Mouse (Mus musculus) forebrain, embryonic 15.5 days (tissue): ENCODE data around the gene Shank1. TPM values are rescaled to one million over a fixed set of nuclear protein-coding genes. Genes with fewer than 3 reads are reported as not detected.
"Not testable (repeated sequence)": the region's sequence is repeated elsewhere in the genome, so short reads cannot be mapped to it uniquely, and the experiment has no call there.

Source experiments
- ATAC-seq: fragments of 200-750 bp; cut with Nextera tagmentation; replicated peaks from 2 replicates; pipeline ENCODE4 v1.8.0; 2017; ENCODE audit warnings: mild to moderate bottlenecking, moderate TSS enrichment, moderate library complexity
- H3K27ac ChIP-seq: fragments of 300-500 bp; sonication (generic); replicated peaks from 2 replicates; pipeline ENCODE4 v1.5.1; 2015; ENCODE audit warnings: mild to moderate bottlenecking, inconsistent platforms
- H3K27me3 ChIP-seq: fragments of 300-500 bp; sonication (generic); 2 replicates; pipeline ENCODE4 v1.6.1; 2015; ENCODE audit warnings: inconsistent platforms
- H3K36me3 ChIP-seq: fragments of 300-500 bp; sonication (generic); 2 replicates; pipeline ENCODE4 v1.6.1; 2015; ENCODE audit warnings: mild to moderate bottlenecking, inconsistent platforms
- H3K4me1 ChIP-seq: fragments of 300-500 bp; sonication (generic); 2 replicates; pipeline ENCODE4 v1.6.1; 2015; ENCODE audit warnings: inconsistent platforms
- H3K4me2 ChIP-seq: fragments of 300-500 bp; sonication (generic); replicated peaks from 2 replicates; pipeline ENCODE4 v1.6.1; 2015; ENCODE audit warnings: mild to moderate bottlenecking, inconsistent platforms
- H3K4me3 ChIP-seq: fragments of 300-500 bp; sonication (generic); 2 replicates; pipeline ENCODE4 v1.5.1; 2015; ENCODE audit warnings: mild to moderate bottlenecking, inconsistent platforms
- H3K9ac ChIP-seq: fragments of 300-500 bp; sonication (generic); replicated peaks from 2 replicates; pipeline ENCODE4 v1.6.1; 2015; ENCODE audit warnings: mild to moderate bottlenecking, inconsistent platforms
- H3K9me3 ChIP-seq: fragments of 300-500 bp; sonication (generic); 2 replicates; pipeline ENCODE4 v1.6.1; 2016; ENCODE audit warnings: inconsistent platforms
- WGBS: fragments of 180-500 bp; shearing (Covaris S2); methylation state at CpG from one replicate; pipeline ENCODE4 v1.1.7; 2015; ENCODE audit warnings: mixed read lengths; 5-methylcytosine and 5-hydroxymethylcytosine counted together
- polyA plus RNA-seq: library from polyadenylated mRNA; unstranded; fragments of >200 nt; fragmentation: Nextera tagmentation; extraction: Ambion mirVana; gene quantifications from 2 replicates; pipeline ENCODE4 v1.2.1, GENCODE M21; 2015

Gene Shank1
- polyA plus RNA-seq, 1 experiment from 2014 or later = 22.0 TPM

DNA sequence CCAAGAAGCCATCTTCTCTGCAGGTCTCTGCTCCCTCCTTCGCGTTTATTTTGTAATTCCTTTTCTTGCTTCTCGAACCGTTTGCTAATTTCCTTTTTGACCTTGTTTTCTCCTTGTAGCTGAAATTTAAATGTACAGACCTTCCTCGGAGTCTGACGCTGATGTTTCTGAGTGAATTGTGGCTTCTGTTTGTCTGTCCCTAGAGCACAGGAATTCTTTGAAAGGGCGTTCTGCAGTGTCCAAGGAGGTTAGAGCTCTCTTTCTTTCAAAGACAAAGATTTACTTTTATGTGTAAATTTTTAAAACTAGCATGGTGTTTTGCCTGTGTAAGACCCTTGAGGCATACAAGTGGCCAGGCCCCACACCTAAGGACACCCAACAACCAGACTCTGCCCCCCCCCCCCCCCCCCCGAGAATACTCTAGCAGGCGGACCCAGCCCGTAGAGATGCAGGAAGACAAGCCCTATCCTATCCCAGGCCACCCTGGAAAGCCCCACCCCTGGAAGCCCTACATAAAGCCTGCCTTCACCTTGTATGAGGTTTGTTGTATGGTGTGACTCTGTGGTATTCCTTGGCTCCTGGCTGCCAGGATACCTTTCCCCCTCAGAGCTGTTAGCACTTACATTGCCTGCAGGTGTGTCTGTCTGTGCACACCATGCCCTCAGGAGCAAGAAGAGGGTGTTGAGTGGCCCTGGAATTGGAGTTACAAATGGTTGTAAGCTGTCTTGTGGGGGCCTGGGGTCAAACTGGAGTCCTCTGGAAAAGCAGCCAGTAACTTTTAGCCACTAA, 33.4 kb upstream of the Shank1 start:
- ATAC-seq = no peak

DNA sequence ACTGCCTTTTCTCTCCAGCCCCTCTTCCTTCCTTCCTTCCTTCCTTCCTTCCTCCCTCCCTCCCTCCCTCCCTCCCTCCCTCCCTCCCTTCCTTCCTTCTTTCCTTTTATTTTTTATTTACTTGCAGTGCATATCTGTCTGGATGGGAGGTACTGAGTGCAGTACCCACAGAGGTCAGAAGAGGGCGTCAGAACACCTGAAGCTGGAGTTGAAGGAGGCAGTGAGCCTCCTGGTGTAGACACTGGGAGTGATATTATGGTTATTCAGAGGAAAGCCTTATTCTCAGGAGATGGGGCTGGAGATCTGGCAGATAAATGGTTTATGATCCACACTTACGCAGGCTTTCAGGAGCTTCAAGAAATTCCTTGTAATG, 32.8 kb upstream of the Shank1 start:
- no peak overlapping the region for H3K9ac ChIP-seq
- H3K27ac ChIP-seq = no peak overlapping the region
- ATAC-seq = no peak
- no peaks in the 10 kb centered on the region for H3K4me1 ChIP-seq
- 46% methylated on average over 2 of the region's 2 CpGs for WGBS
- no peak overlapping the region for H3K4me3 ChIP-seq
- H3K9me3 ChIP-seq = no peaks in the 10 kb centered on the region
- no peak overlapping the region for H3K4me2 ChIP-seq
- H3K27me3 ChIP-seq = peaks cover 3% of the 10 kb centered on the region; the same call in 1 of the 2 replicates
- H3K36me3 ChIP-seq = no peaks in the 10 kb centered on the region

More for the DNA sequence above, 33.4 kb upstream of the Shank1 start:
- Histone ChIP-seq H3K4me1 (no peaks in the 10 kb centered on the region), H3K27me3 (peaks cover 3% of the 10 kb centered on the region; the same call in 1 of the 2 replicates), H3K36me3 (no peaks in the 10 kb centered on the region), H3K4me2 (no peak overlapping the region), H3K9ac (no peak overlapping the region), H3K4me3 (no peak overlapping the region), H3K9me3 (no peaks in the 10 kb centered on the region), H3K27ac (no peak overlapping the region)
- 68% methylated on average over 9 of the region's 10 CpGs for WGBS

DNA sequence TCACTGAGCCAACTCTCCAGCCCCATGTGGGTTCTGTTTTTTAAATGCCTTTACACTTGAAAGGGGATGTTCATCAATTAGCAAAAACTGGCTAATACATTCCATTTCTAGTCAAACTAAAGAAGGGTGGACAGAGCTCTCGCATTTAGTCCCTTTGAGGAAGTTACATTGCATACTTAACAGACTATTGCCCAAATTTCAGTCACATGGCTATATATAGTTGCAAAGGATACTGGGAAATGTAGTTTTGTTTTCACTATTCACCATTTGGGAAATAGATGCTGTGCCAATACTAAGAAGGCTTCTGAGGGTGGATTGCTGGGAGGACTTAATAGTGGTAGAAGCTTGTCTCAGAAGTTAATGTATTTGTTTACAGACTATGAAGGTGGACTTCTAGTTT, 29.1 kb upstream of the Shank1 start:
- Histone ChIP-seq H3K27me3 (no peaks in the 10 kb centered on the region), H3K4me3 (no peak overlapping the region), H3K36me3 (no peaks in the 10 kb centered on the region), H3K4me1 (no peaks in the 10 kb centered on the region), H3K27ac (no peak overlapping the region), H3K9ac (no peak overlapping the region), H3K4me2 (no peak overlapping the region), H3K9me3 (no peaks in the 10 kb centered on the region)
- WGBS = 53% methylated on average over 1 of the region's 1 CpGs
- no peak for ATAC-seq

DNA sequence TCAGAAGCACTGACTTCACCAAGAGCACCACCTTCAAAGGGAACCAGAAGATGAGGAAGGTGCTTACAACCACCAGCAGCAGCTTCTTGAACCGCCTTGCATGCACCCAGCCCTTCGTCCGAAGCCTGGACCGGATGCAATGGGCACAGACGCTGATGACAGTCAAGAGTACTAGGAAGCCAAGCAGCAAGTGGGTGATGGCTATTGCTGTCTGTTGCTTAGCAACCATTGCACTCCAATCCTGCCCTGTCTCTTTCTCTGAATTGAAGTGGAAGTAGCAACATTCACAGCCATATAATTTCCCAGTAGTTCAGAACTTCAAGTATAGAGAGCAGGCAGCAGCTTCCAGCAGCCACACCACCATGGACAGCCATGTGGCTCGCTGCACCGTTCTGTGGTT, 28.5 kb upstream of the Shank1 start:
- Histone ChIP-seq H3K4me2 (no peak overlapping the region), H3K4me3 (no peak overlapping the region), H3K9ac (no peak overlapping the region), H3K36me3 (no peaks in the 10 kb centered on the region), H3K9me3 (no peaks in the 10 kb centered on the region), H3K27ac (no peak overlapping the region), H3K27me3 (no peaks in the 10 kb centered on the region), H3K4me1 (no peaks in the 10 kb centered on the region)
- peak; percentile 19; the same call in 1 of the 2 replicates for ATAC-seq
- 77% methylated on average over 7 of the region's 7 CpGs for WGBS

DNA sequence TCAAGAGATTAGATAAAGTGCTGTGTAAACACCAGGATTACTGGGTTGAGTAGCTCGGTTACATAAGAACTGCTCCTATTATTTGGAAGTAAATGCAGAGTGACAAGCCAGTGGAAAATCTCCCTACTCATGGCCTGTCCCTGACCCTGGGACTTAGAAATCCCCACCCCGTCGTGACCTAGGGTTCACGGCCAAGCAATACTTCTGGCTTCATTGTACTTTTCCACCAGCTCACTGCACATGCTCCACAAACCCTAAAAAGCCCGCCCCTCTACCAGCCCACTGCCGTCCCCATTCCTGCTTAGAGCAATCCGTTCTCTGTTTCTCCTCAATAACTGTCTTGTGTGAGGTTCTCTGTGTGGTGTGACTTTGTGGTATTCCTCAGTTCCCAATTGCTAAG, 22.3 kb upstream of the Shank1 start:
- Histone ChIP-seq H3K9me3 (no peaks in the 10 kb centered on the region), H3K4me1 (no peaks in the 10 kb centered on the region), H3K27me3 (no peaks in the 10 kb centered on the region), H3K9ac (no peak overlapping the region), H3K27ac (no peak overlapping the region), H3K4me2 (no peak overlapping the region), H3K4me3 (no peak overlapping the region), H3K36me3 (no peaks in the 10 kb centered on the region)
- WGBS = 65% methylated on average over 7 of the region's 7 CpGs
- no peak for ATAC-seq

DNA sequence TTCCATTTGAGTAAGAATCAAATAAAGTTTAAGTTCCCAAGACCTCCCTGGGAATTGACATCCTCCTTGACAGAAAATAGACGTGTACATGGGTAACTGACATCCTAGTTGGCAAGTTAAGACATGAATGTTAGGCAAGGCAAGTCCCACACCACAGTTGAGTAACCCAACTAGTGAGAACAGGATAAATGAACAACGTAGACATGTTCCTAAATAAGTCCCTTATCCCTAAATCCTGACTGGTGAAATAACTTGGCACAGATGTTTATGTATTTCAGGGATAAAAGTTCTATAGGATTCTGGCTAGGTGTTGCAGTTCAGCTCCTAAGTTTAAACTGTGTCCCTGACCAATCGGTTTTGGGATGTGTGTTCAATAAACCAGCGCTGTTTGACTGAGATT, 19.1 kb upstream of the Shank1 start:
- no peak overlapping the region for H3K9ac ChIP-seq
- H3K4me1 ChIP-seq = no peaks in the 10 kb centered on the region
- no peak for ATAC-seq
- no peaks in the 10 kb centered on the region for H3K9me3 ChIP-seq
- H3K4me2 ChIP-seq = no peak overlapping the region
- no peaks in the 10 kb centered on the region for H3K27me3 ChIP-seq
- no peak overlapping the region for H3K4me3 ChIP-seq
- no peaks in the 10 kb centered on the region for H3K36me3 ChIP-seq
- H3K27ac ChIP-seq = no peak overlapping the region
- WGBS = 80% methylated on average over 4 of the region's 4 CpGs

DNA sequence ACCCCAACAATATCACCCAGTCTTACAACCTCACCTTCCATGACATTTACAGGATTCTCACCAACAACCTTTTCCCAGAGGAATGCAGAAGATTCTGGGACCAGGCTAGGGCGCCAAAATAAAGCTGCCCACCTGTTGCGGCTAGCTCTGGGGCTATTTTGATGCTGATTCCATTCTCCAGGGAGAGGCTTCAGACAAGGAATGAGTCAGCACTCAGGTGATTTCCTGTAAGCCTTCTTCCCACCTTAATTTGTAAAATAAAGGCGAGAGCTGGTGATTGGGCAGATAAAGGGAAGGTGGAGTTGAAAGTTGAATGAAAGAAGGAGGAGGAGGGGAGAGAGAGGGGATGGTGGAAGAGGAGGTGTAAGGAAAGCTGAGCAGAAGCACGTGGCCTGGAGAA, 18.6 kb upstream of the Shank1 start:
- Histone ChIP-seq H3K9me3 (no peaks in the 10 kb centered on the region), H3K9ac (no peak overlapping the region), H3K4me2 (no peak overlapping the region), H3K36me3 (no peaks in the 10 kb centered on the region), H3K4me3 (no peak overlapping the region), H3K27me3 (no peaks in the 10 kb centered on the region), H3K27ac (no peak overlapping the region), H3K4me1 (no peaks in the 10 kb centered on the region)
- ATAC-seq = no peak
- 60% methylated on average over 4 of the region's 4 CpGs for WGBS

DNA sequence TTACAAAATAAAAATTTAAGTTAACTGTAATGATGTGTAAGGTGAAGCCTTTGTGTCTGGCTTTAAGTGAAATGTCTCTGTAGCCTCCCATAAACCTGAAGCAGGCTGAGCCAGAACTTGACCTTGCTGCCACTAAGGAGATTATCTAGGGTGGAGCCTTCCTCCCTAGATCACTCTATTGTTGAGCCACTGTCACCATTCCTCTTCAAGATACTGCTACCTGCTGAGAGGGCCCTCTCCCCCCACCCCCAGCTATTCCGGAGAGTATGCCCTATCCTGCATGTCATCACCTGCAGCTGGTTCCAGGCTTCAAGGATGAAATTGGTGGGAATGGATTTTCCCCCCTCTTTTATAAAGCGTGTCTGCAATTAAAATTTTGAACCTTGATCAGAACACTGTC, 12.6 kb upstream of the Shank1 start:
- H3K36me3 ChIP-seq, H3K9me3 ChIP-seq, H3K9ac ChIP-seq, H3K4me2 ChIP-seq, ATAC-seq, H3K4me1 ChIP-seq, H3K27ac ChIP-seq, H3K27me3 ChIP-seq, H3K4me3 ChIP-seq: not testable (repeated sequence)
- 85% methylated on average over 2 of the region's 2 CpGs for WGBS

DNA sequence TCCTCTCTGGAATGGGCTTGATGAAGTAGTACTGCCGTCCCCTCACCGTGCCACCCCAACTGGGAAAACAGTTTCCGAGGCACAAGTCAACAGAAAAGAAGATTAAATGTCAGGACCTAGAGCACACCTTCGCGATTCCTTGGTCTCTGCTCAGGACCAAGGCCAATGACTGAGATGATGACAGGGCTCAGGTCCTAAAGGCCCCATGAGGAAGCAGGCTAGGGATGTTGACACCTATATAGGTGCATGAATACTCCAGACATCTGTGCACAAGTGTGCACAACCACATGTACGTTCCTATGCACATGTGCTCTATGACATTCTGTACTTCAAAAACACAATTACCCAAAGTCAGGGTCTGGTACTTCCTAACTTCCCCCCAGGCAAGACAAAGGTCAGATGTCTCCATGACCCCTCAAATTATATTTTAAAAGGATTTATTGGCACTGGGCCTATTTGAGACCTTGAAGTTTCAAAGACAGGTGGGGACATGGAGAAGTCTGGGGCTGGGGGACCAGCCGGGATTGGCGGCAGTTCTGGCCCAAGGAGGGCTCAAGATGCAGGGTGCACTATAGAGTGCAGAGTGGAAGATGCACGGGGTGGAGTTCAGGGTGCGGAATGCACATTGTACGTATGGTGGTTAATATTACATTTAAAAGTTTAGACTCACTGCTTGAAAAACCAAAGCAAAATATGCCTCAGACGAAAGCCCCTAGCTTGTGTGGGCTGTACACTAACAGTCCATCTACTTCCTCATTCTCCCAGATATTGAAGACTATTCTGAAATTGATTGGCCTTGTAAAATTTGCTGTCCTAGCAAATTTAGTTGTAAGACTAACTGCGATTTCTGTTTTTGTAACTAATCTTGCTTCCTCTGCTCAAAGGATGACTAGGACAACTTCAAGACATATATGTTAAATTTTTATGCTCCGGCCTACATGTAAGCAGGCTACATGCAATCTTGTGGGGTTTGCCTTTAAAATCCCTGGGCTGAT, 6.4 kb upstream of the Shank1 start:
- WGBS = 85% methylated on average over 14 of the region's 14 CpGs
- ATAC-seq = no peak
- Histone ChIP-seq H3K4me3 (peak overlapping the region; percentile 63), H3K36me3 (no peaks in the 10 kb centered on the region), H3K4me2 (peak overlapping the region; percentile 62), H3K4me1 (peaks cover 12% of the 10 kb centered on the region), H3K9me3 (no peaks in the 10 kb centered on the region), H3K27me3 (no peaks in the 10 kb centered on the region), H3K27ac (peak overlapping the region; percentile 93), H3K9ac (peak overlapping the region; percentile 92)

DNA sequence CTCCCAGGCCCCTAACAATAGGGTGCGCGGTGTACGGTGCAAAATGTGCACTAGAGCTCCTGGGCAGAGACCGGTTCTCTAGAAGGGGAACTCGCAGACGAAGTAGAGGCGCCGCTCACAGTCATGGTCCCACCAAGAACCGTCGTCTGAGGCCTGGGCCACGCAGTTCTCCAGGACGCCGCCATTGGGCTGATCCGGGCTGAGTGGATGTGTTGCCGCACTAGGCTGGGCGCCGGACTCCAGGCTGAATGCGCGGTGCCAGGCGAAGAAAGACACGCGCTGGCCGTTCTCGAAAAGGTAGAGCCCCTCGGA, 5.6 kb upstream of the Shank1 start:
- ATAC-seq = peak; percentile 57
- Histone ChIP-seq H3K27me3 (no peaks in the 10 kb centered on the region), H3K9me3 (no peaks in the 10 kb centered on the region), H3K4me3 (peak overlapping the region; percentile 63), H3K9ac (peak overlapping the region; percentile 92), H3K27ac (peak overlapping the region; percentile 93), H3K36me3 (no peaks in the 10 kb centered on the region), H3K4me2 (peak overlapping the region; percentile 62), H3K4me1 (peaks cover 12% of the 10 kb centered on the region)
- 1% methylated on average over 25 of the region's 25 CpGs for WGBS

DNA sequence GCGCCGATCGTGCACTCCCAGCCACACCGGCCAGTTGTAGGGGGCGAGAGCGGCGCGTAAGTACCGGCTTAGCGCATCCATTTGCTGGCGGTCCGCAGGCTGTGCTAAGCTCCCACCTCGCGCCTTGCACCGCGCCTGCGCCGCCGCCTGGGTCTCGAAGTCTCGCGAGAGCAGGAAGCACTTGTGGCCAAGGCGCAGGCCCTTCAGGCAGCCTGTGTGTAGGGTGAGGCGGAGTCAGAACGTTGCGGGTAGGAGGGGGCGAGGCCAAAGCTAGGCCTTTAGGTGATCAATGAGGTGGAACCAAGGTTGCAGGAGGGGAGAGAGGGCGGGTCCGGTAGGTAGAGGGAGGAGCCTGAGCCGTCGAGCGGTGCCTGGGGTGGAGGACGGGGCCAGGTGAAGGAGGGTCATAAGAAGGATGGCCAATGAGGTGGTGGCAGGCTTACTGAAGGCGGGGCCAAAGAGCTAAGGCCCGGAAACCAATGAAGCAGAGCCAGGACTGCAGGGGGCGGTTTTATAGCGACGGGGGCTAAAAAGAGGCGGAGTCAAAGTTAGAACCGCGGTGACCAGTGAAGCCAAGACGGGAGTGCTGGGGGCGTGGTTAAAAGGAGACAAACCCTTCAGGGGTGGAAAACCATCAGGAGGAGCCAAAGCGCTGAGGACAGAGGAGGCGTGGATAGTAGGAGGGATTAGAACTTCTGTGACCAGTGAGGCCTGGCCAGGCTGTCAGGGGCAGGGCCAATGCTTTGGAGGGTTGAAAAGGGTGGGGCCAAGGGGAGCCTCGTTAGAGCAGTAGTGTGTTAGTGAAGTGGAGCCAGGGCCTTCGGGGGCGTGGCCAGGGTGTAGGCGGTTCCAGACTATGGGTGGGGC, 5.0 kb upstream of the Shank1 start:
- peak overlapping the region; percentile 93 for H3K27ac ChIP-seq
- H3K9me3 ChIP-seq = no peaks in the 10 kb centered on the region
- peak; percentile 95 for ATAC-seq
- peak overlapping the region; percentile 62 for H3K4me2 ChIP-seq
- under 1% methylated on average over 49 of the region's 49 CpGs for WGBS
- no peaks in the 10 kb centered on the region for H3K36me3 ChIP-seq
- peaks cover 12% of the 10 kb centered on the region for H3K4me1 ChIP-seq
- peak overlapping the region; percentile 92 for H3K9ac ChIP-seq
- H3K27me3 ChIP-seq = no peaks in the 10 kb centered on the region
- peak overlapping the region; percentile 63 for H3K4me3 ChIP-seq
